Mouse (Mus musculus) gastrocnemius, adult 2 months (tissue): ENCODE results near the gene Hunk. TPM values are rescaled to one million over a fixed set of nuclear protein-coding genes. Genes with fewer than 3 reads are reported as not detected.
A peak's percentile ranks its signal among the peaks of the same experiment; 100 is the strongest.

ENCODE experiments used
- DNase-seq: peaks from one replicate; pipeline ENCODE4 v3.0.0; 2022
- H3K27ac ChIP-seq: fragments of 200-600 bp; 2 replicates; pipeline ENCODE4 v1.8.1; 2022; ENCODE audit warnings: mild to moderate bottlenecking
- H3K4me3 ChIP-seq: fragments of 200-600 bp; 2 replicates; pipeline ENCODE4 v1.8.1; 2022; ENCODE audit warnings: mild to moderate bottlenecking, moderate library complexity
- CTCF ChIP-seq: fragments of 200-600 bp; IDR thresholded peaks from 2 replicates; pipeline ENCODE4 v1.8.1; 2022; ENCODE audit warnings: antibody characterized with exemption, mild to moderate bottlenecking, moderate library complexity
- intact Hi-C: fragments of 180-260 bp; cut with DNase I; formaldehyde crosslinking; loops from one replicate; pipeline ENCODE4 v1.15.1; 2025
- long read RNA-seq, 2 experiments: library from polyadenylated mRNA; stranded (forward); transcript quantifications; one replicate each; pipeline ENCODE4 v2.0.0; 2021
- total RNA-seq, 2 experiments: library from RNA; stranded (reverse); gene quantifications; 2 replicates each; pipeline ENCODE4 v1.2.3; 2021

Gene Hunk
- total RNA-seq, result under 1 TPM; 0.46 to 0.53 TPM
- long read RNA-seq, experiment 1, full-length matches to known transcripts, result 1 of 1 reads
- long read RNA-seq, experiment 1, partial matches to known transcripts, result 0 of 1 reads
- long read RNA-seq, experiment 1, other reads (novel, unspliced or antisense), result 0 of 1 reads
- long read RNA-seq, experiment 2, partial matches to known transcripts, result 0 of 1 reads
- long read RNA-seq, experiment 2, other reads (novel, unspliced or antisense), result 1 of 1 reads

DNA sequence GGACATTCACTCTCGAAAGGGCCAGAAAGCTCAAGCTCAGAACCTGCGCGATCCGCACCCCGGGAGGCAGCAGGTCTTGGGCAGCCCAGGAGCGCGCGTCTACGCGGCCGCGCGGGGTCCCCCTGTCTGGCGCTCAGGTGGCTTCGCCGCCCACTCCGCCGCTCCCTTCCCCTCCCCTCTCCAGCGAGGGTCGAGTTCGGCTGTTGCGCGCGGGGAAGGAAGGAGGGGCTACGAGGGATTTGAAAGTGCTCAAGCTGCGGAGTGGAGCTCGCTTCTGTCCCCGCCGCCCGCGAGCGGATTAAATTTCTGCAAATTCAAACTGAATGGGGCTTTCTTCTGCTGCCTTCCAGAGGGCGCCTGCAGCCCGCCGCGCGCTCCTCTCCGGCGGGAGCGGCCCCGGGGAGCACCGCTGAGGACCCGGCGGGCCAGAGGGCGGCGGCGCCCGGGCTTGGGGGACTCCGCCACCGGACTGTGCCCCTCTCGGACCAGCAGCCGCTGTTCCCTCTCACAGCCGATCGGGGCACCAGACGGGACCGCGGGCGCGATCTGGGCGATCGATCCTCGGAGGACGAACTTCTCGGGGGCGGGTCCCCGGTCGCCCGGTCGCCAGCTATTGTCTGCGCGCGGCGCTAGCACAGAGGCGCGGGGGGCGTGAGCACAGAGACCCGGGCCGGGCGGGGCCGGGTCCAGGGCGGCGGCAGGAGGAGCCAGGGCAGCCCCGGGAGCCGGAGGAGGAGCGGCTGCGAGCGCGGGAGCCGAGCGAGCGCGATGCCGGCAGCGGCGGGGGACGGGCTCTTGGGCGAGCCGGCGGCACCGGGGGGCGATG, at the start of gene Hunk:
Hunk (plus strand) TSS at position 326 of the 826 bp plus-strand sequence.
- intact Hi-C loops, result loop anchor here (10.0 kb wide), 1 partner anchor 239 kb away; no protein-coding TSS in a partner anchor
- peak within 1 kb of the TSS; percentile 59 for H3K27ac ChIP-seq
- peak; percentile 66 for DNase-seq
- peak within 1 kb of the TSS; percentile 87 for H3K4me3 ChIP-seq
- TF ChIP-seq CTCF, result peak; percentile 15; the same call in 1 of the 2 replicates

DNA sequence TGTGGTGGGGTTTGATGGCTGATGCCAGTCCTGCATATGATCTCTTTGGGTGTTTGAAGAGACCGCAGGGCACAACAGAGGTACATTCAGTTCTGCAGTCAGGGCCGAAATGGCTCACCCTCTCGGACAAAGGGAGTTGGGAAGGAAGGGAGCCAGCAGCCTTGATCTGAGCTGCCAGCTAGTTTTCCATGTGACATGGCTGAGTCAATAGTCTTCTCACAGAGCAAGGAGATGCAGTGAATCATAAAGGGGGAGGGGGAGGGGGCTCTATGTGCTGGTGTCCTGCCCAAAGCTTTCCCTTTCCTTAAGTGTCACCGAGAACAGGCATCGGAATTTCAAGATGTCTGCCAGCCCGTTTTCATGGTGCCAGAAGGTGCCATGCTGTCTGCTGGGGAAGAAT, 46.8 kb upstream of the Hunk start:
- no peak for TF ChIP-seq CTCF
- Histone ChIP-seq H3K4me3 (no peak overlapping the region), H3K27ac (no peak overlapping the region)
- DNase-seq, result no peak
- intact Hi-C loops, result no loop called here

- no peak for DNase-seq
- no peak for TF ChIP-seq CTCF
- Histone ChIP-seq H3K4me3 (no peak overlapping the region), H3K27ac (no peak overlapping the region)
- intact Hi-C loops, result no loop called here
These were observed 44.7 kb upstream of the Hunk start for GRCm38 (mm10) chr16:90341086-90341485.

DNA sequence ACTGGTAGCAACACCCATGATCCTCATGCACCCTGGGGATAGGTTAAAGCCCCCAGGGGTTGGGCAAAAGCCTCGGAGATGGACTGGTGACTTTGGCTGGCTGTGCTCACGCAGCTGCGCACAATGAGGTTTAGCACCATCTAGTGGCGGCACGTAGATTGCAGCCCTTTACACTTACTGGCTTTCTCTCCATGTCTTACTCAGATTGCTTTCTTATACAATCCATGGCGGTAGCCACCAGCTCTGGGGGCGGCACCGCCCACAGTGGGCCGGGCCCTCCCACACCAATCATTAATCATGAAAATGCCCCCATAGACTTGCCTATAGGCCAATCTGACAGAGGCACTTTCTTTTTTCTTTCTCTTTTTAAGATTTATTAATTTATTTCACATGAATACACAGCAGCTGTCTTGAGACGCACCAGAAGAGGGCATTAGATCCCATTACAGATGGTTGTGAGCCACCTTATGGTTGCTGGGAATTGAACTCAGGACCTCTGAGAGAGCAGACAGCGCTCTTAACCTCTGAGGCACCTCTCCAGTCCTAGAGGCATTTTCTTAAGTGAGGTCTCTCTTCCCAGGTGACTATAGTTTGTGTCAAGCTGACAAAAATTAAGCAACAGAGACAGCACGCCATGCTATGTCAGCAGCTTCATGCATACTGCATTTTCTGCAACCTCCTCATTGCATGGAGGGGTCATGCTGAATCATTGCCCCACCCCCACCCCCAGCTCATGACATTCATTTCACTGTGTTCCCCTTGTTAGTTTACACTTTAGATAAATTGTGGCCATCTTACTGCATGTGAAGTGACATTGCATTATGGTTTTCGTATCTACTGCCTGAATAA, 35.9 kb upstream of the Hunk start:
- peak; percentile 69 for DNase-seq
- Histone ChIP-seq H3K4me3 (no peak overlapping the region), H3K27ac (no peak overlapping the region)
- TF ChIP-seq CTCF, result peak; percentile 56
- intact Hi-C loops, result no loop called here

- H3K4me3 ChIP-seq, result no peak overlapping the region
- intact Hi-C loops, result no loop called here
- no peak for DNase-seq
- TF ChIP-seq CTCF, result no peak
- H3K27ac ChIP-seq, result no peak overlapping the region
These were observed 34.1 kb upstream of the Hunk start for GRCm38 (mm10) chr16:90351726-90352125.

DNA sequence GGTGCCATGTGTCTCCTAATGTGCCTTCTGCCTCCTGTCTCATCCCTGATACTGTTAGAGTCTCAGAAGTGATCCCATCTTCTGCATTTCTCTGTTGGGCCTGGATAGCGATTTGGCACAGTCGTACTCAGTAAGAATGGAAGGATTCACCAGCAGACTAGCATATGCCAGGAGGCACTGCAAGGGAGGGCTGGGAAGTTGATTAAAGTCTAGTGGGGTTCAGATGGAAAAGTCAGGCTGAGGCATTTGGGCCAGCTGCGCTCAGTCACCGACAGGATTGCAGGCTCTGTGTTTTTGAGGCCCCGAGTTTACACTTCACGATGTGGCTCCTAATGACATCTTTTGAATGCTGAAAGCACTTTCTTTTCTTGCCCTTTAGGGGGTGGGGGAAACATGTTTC, 33.1 kb upstream of the Hunk start:
- no peak overlapping the region for H3K4me3 ChIP-seq
- no peak for DNase-seq
- H3K27ac ChIP-seq, result no peak overlapping the region
- TF ChIP-seq CTCF, result no peak
- intact Hi-C loops, result no loop called here

DNA sequence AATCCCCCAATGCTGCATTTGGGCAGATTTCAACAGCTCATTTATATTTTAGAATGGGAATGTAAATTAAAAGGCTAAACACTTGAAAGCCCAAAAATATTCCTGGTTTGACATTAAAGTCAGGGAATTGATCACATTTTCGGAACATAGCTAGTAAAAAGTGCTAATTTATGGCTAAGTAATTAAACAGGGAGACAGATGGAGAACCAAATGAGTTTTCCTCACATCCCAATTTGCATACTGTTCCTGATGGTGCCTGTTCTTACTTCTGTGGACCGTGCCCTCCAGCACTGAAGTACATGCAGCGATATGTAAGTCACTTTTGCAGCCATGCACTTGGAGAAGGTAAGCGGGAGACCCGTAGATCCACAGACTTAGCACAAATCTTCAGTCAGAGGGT, 32.7 kb upstream of the Hunk start:
- Histone ChIP-seq H3K27ac (no peak overlapping the region), H3K4me3 (no peak overlapping the region)
- intact Hi-C loops, result no loop called here
- DNase-seq, result no peak
- TF ChIP-seq CTCF, result no peak

DNA sequence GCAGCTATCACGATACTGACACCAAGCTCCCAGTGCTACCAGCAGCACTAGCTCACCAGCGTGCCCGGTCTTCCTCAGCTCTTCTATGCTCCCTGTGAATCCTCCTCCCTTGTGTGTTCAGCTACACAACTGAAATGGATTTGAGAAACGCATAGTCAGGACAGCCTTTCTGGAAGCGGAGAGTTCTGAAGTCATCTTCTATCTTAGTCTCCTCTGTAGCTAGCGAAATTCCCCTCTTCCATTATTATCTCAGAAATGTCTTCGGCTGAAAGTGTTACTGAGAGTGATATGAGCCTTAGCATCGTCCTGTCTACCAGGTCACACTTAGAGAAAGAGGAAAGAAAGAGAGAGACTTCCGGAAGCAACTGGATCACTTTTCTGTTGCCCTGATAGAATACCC, 26.5 kb upstream of the Hunk start:
- no peak for TF ChIP-seq CTCF
- no peak for DNase-seq
- intact Hi-C loops, result no loop called here
- no peak overlapping the region for H3K4me3 ChIP-seq
- H3K27ac ChIP-seq, result no peak overlapping the region

DNA sequence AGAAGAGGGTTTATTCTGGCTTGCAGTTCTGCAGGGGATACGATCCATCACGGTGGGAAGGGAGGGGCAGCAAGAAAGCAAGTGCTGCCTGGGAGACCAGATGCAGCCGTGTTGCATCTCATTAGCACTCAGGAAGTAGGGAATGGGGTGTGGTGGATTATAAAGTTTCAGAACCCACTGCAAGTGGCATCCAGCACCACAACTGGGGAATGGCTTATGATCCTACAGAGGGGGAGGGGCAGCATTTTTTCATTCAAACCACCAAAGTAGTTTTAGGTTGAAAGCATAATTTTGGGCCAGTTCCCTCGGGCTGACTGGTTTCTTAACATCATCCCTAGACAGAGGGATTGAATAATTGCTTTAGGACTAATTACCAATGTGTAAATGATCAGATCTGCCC, 26.1 kb upstream of the Hunk start:
- TF ChIP-seq CTCF, result no peak
- intact Hi-C loops, result no loop called here
- DNase-seq, result no peak
- no peak overlapping the region for H3K27ac ChIP-seq
- no peak overlapping the region for H3K4me3 ChIP-seq

- Histone ChIP-seq H3K4me3 (no peak overlapping the region), H3K27ac (no peak overlapping the region)
- intact Hi-C loops, result no loop called here
- DNase-seq, result peak; percentile 21
- TF ChIP-seq CTCF, result no peak
These were observed 25.5 kb upstream of the Hunk start for GRCm38 (mm10) chr16:90360327-90360726.

DNA sequence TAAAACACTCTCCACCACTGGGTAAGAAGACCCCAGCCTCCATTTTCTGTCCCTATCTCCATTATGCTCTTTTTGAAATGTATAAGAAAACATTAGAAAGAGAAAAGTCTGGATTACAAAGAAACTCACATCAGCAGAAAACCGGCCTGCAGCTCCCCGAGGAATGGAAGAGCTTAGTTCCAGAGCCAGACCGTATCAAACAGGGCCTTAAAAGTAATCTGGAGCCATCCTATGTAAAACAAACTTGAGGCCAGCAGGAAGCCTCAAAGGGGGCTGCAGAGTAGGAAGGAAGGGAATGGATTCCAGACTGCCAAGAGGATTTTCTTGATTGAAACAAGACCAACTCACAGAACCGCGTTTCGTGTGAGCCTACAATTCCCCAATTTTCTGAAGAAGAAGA, 22.9 kb upstream of the Hunk start:
- Histone ChIP-seq H3K27ac (no peak overlapping the region), H3K4me3 (no peak overlapping the region)
- intact Hi-C loops, result no loop called here
- TF ChIP-seq CTCF, result no peak
- DNase-seq, result no peak

- Histone ChIP-seq H3K27ac (no peak overlapping the region), H3K4me3 (no peak overlapping the region)
- intact Hi-C loops, result loop anchor here (1.0 to 10.0 kb wide), 2 partner anchors 245 to 332 kb away; no protein-coding TSS in a partner anchor
- TF ChIP-seq CTCF, result peak; percentile 87
- peak; percentile 84 for DNase-seq
These were observed 5.9 kb upstream of the Hunk start for GRCm38 (mm10) chr16:90379897-90380296.

- H3K27ac ChIP-seq, result no peak overlapping the region
- H3K4me3 ChIP-seq, result no peak overlapping the region
- DNase-seq, result no peak
- intact Hi-C loops, result loop anchor here (10.0 kb wide), 1 partner anchor 243 kb away; no protein-coding TSS in a partner anchor
- peak; percentile 41 for TF ChIP-seq CTCF
These were observed 4.2 kb upstream of the Hunk start for GRCm38 (mm10) chr16:90381633-90382032.
